In genomic region chr13:24243964-24244363, GRCm38 (mm10) we compare ENCODE assay signal across 11 mouse cellular contexts.
"Had no signal": no experiment of that assay in that cellular context is flagged by ENCODE, and none has a peak within 500 bp of the region (broad histone marks: within the 10 kb centered on the region; RNA-seq: fewer than 3 reads in every experiment).

No protein-coding gene starts in this region.

- H3K9ac ChIP-seq: intestine, embryonic 15.5 days; limb, embryonic 15.5 days; lung, embryonic 15.5 days; midbrain, embryonic 13.5 days had no signal

- H3K36me3 ChIP-seq: intestine, embryonic 15.5 days; limb, embryonic 15.5 days; lung, embryonic 15.5 days; midbrain, embryonic 13.5 days had no signal

- DNase-seq: kidney, adult 8-10 months; kidney, postnatal 36 days; layer of hippocampus, adult 9-11 months; layer of hippocampus, postnatal 36 days; right cerebral cortex, postnatal 14 days; thymus, postnatal 36 days had no signal

- H3K27me3 ChIP-seq: intestine, embryonic 15.5 days; limb, embryonic 15.5 days; lung, embryonic 15.5 days; midbrain, embryonic 13.5 days had no signal

- H3K4me2 ChIP-seq: intestine, embryonic 15.5 days; limb, embryonic 15.5 days; lung, embryonic 15.5 days; midbrain, embryonic 13.5 days had no signal

- H3K9me3 ChIP-seq: intestine, embryonic 15.5 days; limb, embryonic 15.5 days; lung, embryonic 15.5 days; midbrain, embryonic 13.5 days had no signal

- ATAC-seq: intestine, embryonic 15.5 days; midbrain, embryonic 13.5 days had no signal

- H3K4me3 ChIP-seq: intestine, embryonic 15.5 days; limb, embryonic 15.5 days; lung, embryonic 15.5 days; midbrain, embryonic 13.5 days had no signal

- H3K27ac ChIP-seq: intestine, embryonic 15.5 days; kidney, postnatal 0 days; limb, embryonic 15.5 days; midbrain, embryonic 13.5 days had no signal
